ENCODE assay signal across 19 mouse cellular contexts in genomic region chr4:10072500-10073106, GRCm38 (mm10).
A peak's percentile ranks its signal among the peaks of the same experiment; 100 is the strongest.
DNase-seq lines count a peak whose midpoint lies in the region; ATAC-seq lines count a peak whose summit lies in the region.
"Had no signal": no experiment of that assay in that cellular context is flagged by ENCODE, and none has a peak within 500 bp of the region (broad histone marks: within the 10 kb centered on the region; RNA-seq: fewer than 3 reads in every experiment).

No protein-coding gene starts in this region.

- peak overlapping the region; percentile 24 for H3K27ac ChIP-seq in heart, embryonic 13.5 days (replicated peaks)
- H3K27ac ChIP-seq in forebrain, embryonic 16.5 days (ENCODE audit: low read length) = no peak overlapping the region
- H3K27ac ChIP-seq: forebrain, embryonic 12.5 days; kidney, postnatal 0 days; limb, embryonic 10.5 days; liver, embryonic 12.5 days had no signal

- no peaks in the 10 kb centered on the region for H3K36me3 ChIP-seq in heart, embryonic 13.5 days
- H3K36me3 ChIP-seq in forebrain, embryonic 16.5 days (ENCODE audit: control insufficient read depth, insufficient read depth) = no peaks in the 10 kb centered on the region
- H3K36me3 ChIP-seq: forebrain, embryonic 12.5 days; G1E; limb, embryonic 10.5 days; liver, embryonic 12.5 days had no signal

- no peak; the same call in 1 of the 2 replicates for ATAC-seq in heart, embryonic 13.5 days (ENCODE audit: extremely low read depth, insufficient number of reproducible peaks, low FRiP score, low TSS enrichment)
- ATAC-seq in erythroblast, adult 5-6 weeks (replicated peaks; ENCODE audit: low FRiP score, poor library complexity, severe bottlenecking) = no peak
- ATAC-seq in forebrain, embryonic 16.5 days = no peak
- ATAC-seq: hindbrain, embryonic 16.5 days; liver, embryonic 12.5 days had no signal

- no peak overlapping the region for H3K9ac ChIP-seq in heart, embryonic 13.5 days
- H3K9ac ChIP-seq in forebrain, embryonic 16.5 days (replicated peaks; ENCODE audit: low read depth, low read length) = no peak overlapping the region
- H3K9ac ChIP-seq: forebrain, embryonic 12.5 days; liver, embryonic 12.5 days had no signal

- peaks cover 22% of the 10 kb centered on the region for H3K4me1 ChIP-seq in heart, embryonic 13.5 days
- H3K4me1 ChIP-seq in forebrain, embryonic 16.5 days (replicated peaks; ENCODE audit: control insufficient read depth, insufficient read depth, low read length) = no peaks in the 10 kb centered on the region
- H3K4me1 ChIP-seq: forebrain, embryonic 12.5 days; limb, embryonic 10.5 days; liver, embryonic 12.5 days had no signal

- DNase-seq in R1 (ENCODE audit: low read depth, low spot score) = peak; percentile 54
- DNase-seq in heart, adult 11 months = peak; percentile 92
- DNase-seq in heart, postnatal 36 days = peak; percentile 6 to 20
- DNase-seq in urinary bladder, postnatal 25 days (ENCODE audit: low spot score) = no peak
- DNase-seq: adrenal gland, postnatal 14 days; cerebellum, adult 2 months; embryo, embryonic 11 days; kidney, adult 11 months; spleen, adult 18-20 months; thymus, adult 18-20 months had no signal

- WGBS in heart, embryonic 13.5 days = 8% methylated on average over 5 of the region's 5 CpGs
- WGBS in forebrain, embryonic 16.5 days = 84% methylated on average over 5 of the region's 5 CpGs

- H3K4me3 ChIP-seq in heart, embryonic 13.5 days = no peak overlapping the region
- H3K4me3 ChIP-seq in forebrain, embryonic 16.5 days (replicated peaks; ENCODE audit: low read length) = no peak overlapping the region
- H3K4me3 ChIP-seq: forebrain, embryonic 12.5 days; limb, embryonic 10.5 days; liver, embryonic 12.5 days had no signal

- no peaks in the 10 kb centered on the region for H3K27me3 ChIP-seq in heart, embryonic 13.5 days (replicated peaks)
- H3K27me3 ChIP-seq in forebrain, embryonic 16.5 days (replicated peaks; ENCODE audit: control insufficient read depth, insufficient read depth, low read length) = no peaks in the 10 kb centered on the region
- H3K27me3 ChIP-seq: forebrain, embryonic 12.5 days; liver, embryonic 12.5 days had no signal

- H3K4me2 ChIP-seq in heart, embryonic 13.5 days = peak overlapping the region; percentile 2; the same call in 1 of the 2 replicates
- no peak overlapping the region for H3K4me2 ChIP-seq in forebrain, embryonic 16.5 days (ENCODE audit: low read length)
- H3K4me2 ChIP-seq: forebrain, embryonic 12.5 days; liver, embryonic 12.5 days had no signal

- H3K9me3 ChIP-seq in heart, embryonic 13.5 days = peaks cover 8% of the 10 kb centered on the region
- H3K9me3 ChIP-seq in forebrain, embryonic 16.5 days (ENCODE audit: control insufficient read depth, low read length) = no peaks in the 10 kb centered on the region
- H3K9me3 ChIP-seq: forebrain, embryonic 12.5 days; G1E; limb, embryonic 10.5 days; liver, embryonic 12.5 days had no signal

- intact Hi-C loops in heart, postnatal 36 days (cut with DNase I) = no loop called here
